Mouse (Mus musculus) heart, postnatal 0 days (tissue): Measurements from ENCODE around the gene Fstl4.

Experiments
- CTCF ChIP-seq: IDR thresholded peaks from 2 replicates; pipeline ENCODE4 v1.5.1; 2016; ENCODE audit warnings: antibody characterized with exemption, control low read depth, low read depth
- EP300 ChIP-seq: IDR thresholded peaks from 2 replicates; pipeline ENCODE4 v1.6.1; 2016; ENCODE audit warnings: antibody characterized with exemption, low read depth

DNA sequence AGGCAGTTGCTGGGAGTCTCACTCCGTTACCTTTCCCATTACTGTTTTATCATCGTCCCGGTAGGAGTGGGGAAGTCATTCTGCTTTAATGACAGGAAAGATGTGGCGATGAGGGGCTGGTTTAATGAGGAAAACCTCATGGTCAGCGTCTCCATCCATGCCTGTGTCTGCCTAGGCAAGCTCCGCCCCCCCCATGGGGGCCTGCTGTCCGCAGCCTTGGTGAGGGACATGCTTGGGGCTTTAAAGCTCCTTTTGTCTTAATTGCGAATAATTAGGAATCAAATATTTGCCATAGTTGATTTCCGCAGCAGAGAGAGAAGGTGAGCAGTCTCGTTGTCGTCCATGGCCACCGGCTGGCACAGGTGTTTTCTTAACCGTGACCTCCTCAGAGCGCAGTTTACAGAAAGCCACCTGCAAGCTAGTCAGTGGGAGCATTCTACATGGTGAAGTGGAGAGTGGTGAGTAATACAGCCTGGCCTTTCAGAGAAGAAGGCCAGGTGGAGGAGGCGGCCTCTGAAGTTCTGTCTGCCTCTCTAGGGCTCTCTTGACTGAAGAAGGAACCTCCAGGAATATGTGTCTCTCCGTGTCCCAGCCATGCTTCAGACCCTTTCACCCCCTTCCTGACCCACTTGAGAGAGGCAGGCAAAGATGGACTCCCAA is 232.1 kb downstream of the Fstl4 start:
- no peak for TF ChIP-seq CTCF
- no peak for TF ChIP-seq EP300
